ENCODE assay signal across 18 mouse cellular contexts in genomic region chr13:93829565-93830293, GRCm38 (mm10). TPM values are rescaled to one million over a fixed set of nuclear protein-coding genes. Genes with fewer than 3 reads are reported as not detected.
DNase-seq lines count a peak whose midpoint lies in the region; ATAC-seq and TF ChIP-seq lines count a peak whose summit lies in the region.
"Had no signal": no experiment of that assay in that cellular context is flagged by ENCODE, and none has a peak within 500 bp of the region (broad histone marks: within the 10 kb centered on the region; RNA-seq: fewer than 3 reads in every experiment).

No protein-coding gene starts in this region.

- no peaks in the 10 kb centered on the region for H3K79me2 ChIP-seq in CH12.LX (replicated peaks; ENCODE audit: control insufficient read depth, extremely low read depth, insufficient read depth, poor library complexity, severe bottlenecking)

- no peak for ATAC-seq in heart, postnatal 0 days (ENCODE audit: insufficient read depth, low read depth)
- ATAC-seq in liver, postnatal 0 days: no peak
- no peak for ATAC-seq in Patski
- ATAC-seq: forebrain, embryonic 15.5 days had no signal

- H3K9me3 ChIP-seq in heart, postnatal 0 days (replicated peaks; ENCODE audit: control insufficient read depth, low read length): no peaks in the 10 kb centered on the region
- no peaks in the 10 kb centered on the region for H3K9me3 ChIP-seq in liver, postnatal 0 days (ENCODE audit: low read length)
- peaks cover 3% of the 10 kb centered on the region for H3K9me3 ChIP-seq in CH12.LX (replicated peaks; ENCODE audit: low read length)
- H3K9me3 ChIP-seq: forebrain, embryonic 15.5 days; lung, embryonic 15.5 days; stomach, embryonic 15.5 days had no signal

- POLR2A ChIA-PET in Patski (lab: Charles Lee): no interaction called here

- CTCF ChIA-PET in Patski (lab: Charles Lee): interaction anchor here (1.3 to 1.4 kb wide), 2 partner anchors 9 to 21 kb away, joined by 4 to 5 read pairs; no protein-coding TSS in a partner anchor

- H3K27ac ChIP-seq in heart, postnatal 0 days (ENCODE audit: low read depth): no peak overlapping the region
- H3K27ac ChIP-seq in liver, postnatal 0 days (ENCODE audit: low read depth): no peak overlapping the region
- H3K27ac ChIP-seq in CH12.LX (ENCODE audit: insufficient read depth, low read depth): no peak overlapping the region
- H3K27ac ChIP-seq: forebrain, embryonic 15.5 days; hindbrain, embryonic 14.5 days; limb, embryonic 13.5 days; lung, embryonic 15.5 days; neural tube, embryonic 13.5 days; stomach, embryonic 15.5 days had no signal

- no peak overlapping the region for H3K4me3 ChIP-seq in heart, postnatal 0 days (ENCODE audit: low read depth, low read length)
- H3K4me3 ChIP-seq in liver, postnatal 0 days (ENCODE audit: low read depth, low read length): no peak overlapping the region
- H3K4me3 ChIP-seq in CH12.LX (replicated peaks in 1 of 3; ENCODE audit: low read depth in 2 of 3, low read length in 2 of 3, poor library complexity in 1 of 3): no peak overlapping the region
- H3K4me3 ChIP-seq: erythroblast, embryonic 14.5 days; forebrain, embryonic 15.5 days; limb, embryonic 13.5 days; lung, embryonic 15.5 days; neural tube, embryonic 13.5 days; stomach, embryonic 15.5 days had no signal

- TF ChIP-seq CTCF in heart, postnatal 0 days (IDR thresholded peaks at IDR 0.05; ENCODE audit: low read depth): peak; percentile 19; the same call in 1 of the 2 replicates
- TF ChIP-seq CTCF in liver, postnatal 0 days (IDR thresholded peaks at IDR 0.05; ENCODE audit: low read depth): peak; percentile 46
- TF ChIP-seq CTCF in CH12.LX (conservative IDR thresholded peaks at IDR 0.05 in 1 of 2, IDR thresholded peaks at IDR 0.05 in 1 of 2; ENCODE audit: low read depth in 2 of 2, low read length in 2 of 2) (peak; percentile 16 to 43; a peak in 2 of 4 replicates), Patski (IDR thresholded peaks at IDR 0.05) (peak; percentile 57)

- H3K36me3 ChIP-seq in heart, postnatal 0 days (replicated peaks; ENCODE audit: control insufficient read depth, insufficient read depth, low read length): no peaks in the 10 kb centered on the region
- H3K36me3 ChIP-seq in liver, postnatal 0 days (replicated peaks; ENCODE audit: insufficient read depth, low read length): no peaks in the 10 kb centered on the region
- no peaks in the 10 kb centered on the region for H3K36me3 ChIP-seq in CH12.LX (replicated peaks in 1 of 2; ENCODE audit: control insufficient read depth in 1 of 2, insufficient read depth in 1 of 2, low read length in 1 of 2)
- H3K36me3 ChIP-seq: forebrain, embryonic 15.5 days; lung, embryonic 15.5 days; neural tube, embryonic 13.5 days; stomach, embryonic 15.5 days had no signal

- dilution Hi-C loops in CH12.LX (cut with MboI; ENCODE audit: extremely low pct_ligation_motif_present, extremely low pct_unique_long_range_greater_than_20kb, low sequenced_read_pairs): no loop called here

- no peak for TF ChIP-seq POLR2A in CH12.LX (IDR thresholded peaks at IDR 0.05; ENCODE audit: low read depth, low read length)

- DNase-seq in heart, postnatal 0 days (ENCODE audit: low spot score): no peak
- no peak for DNase-seq in heart, postnatal 4 days
- DNase-seq in liver, postnatal 0 days: no peak
- no peak for DNase-seq in liver
- no peak for DNase-seq in CH12.LX (ENCODE audit: extremely low read depth)
- no peak for DNase-seq in Patski (ENCODE audit: low read depth, low spot score)
- DNase-seq in left cerebral cortex, postnatal 4 days: no peak
- DNase-seq in left cerebral cortex, adult 9 months (ENCODE audit: low spot score in 2 of 2): no peak
- DNase-seq: cerebellum, adult 2 months; kidney, adult 11 months; layer of hippocampus, postnatal 36 days had no signal

- intact Hi-C loops in left cerebral cortex, postnatal 4 days (cut with DNase I): no loop called here

- no peaks in the 10 kb centered on the region for H3K4me1 ChIP-seq in heart, postnatal 0 days (ENCODE audit: control insufficient read depth, insufficient read depth)
- H3K4me1 ChIP-seq in liver, postnatal 0 days (ENCODE audit: insufficient read depth): no peaks in the 10 kb centered on the region
- no peaks in the 10 kb centered on the region for H3K4me1 ChIP-seq in CH12.LX (ENCODE audit: control insufficient read depth in 1 of 2, insufficient read depth in 2 of 2)
- H3K4me1 ChIP-seq: forebrain, embryonic 15.5 days; limb, embryonic 13.5 days; neural tube, embryonic 13.5 days; stomach, embryonic 15.5 days had no signal

- H3K27me3 ChIP-seq in heart, postnatal 0 days (ENCODE audit: control insufficient read depth, insufficient read depth, low read length): no peaks in the 10 kb centered on the region
- no peaks in the 10 kb centered on the region for H3K27me3 ChIP-seq in liver, postnatal 0 days (ENCODE audit: insufficient read depth, low read length)
- no peaks in the 10 kb centered on the region for H3K27me3 ChIP-seq in CH12.LX (replicated peaks)
- H3K27me3 ChIP-seq in Patski: no peaks in the 10 kb centered on the region
- H3K27me3 ChIP-seq: forebrain, embryonic 15.5 days; limb, embryonic 13.5 days; lung, embryonic 15.5 days; neural tube, embryonic 13.5 days; stomach, embryonic 15.5 days had no signal

- WGBS in heart, postnatal 0 days: 55% methylated on average over 2 of the region's 2 CpGs
- 59% methylated on average over 2 of the region's 2 CpGs for WGBS in liver, postnatal 0 days (ENCODE audit: insufficient replicate concordance)

- H3K4me2 ChIP-seq in heart, postnatal 0 days (ENCODE audit: low read depth, low read length): no peak overlapping the region
- no peak overlapping the region for H3K4me2 ChIP-seq in liver, postnatal 0 days (ENCODE audit: low read depth, low read length)
- H3K4me2 ChIP-seq in CH12.LX (ENCODE audit: insufficient read depth, low read depth, poor library complexity, severe bottlenecking): no peak overlapping the region
- H3K4me2 ChIP-seq: forebrain, embryonic 15.5 days; hindbrain, embryonic 14.5 days; limb, embryonic 13.5 days; lung, embryonic 15.5 days; neural tube, embryonic 13.5 days; stomach, embryonic 15.5 days had no signal

- TF ChIP-seq EP300 in heart, postnatal 0 days (IDR thresholded peaks at IDR 0.05; ENCODE audit: low read depth): no peak
- TF ChIP-seq EP300 in liver, postnatal 0 days (IDR thresholded peaks at IDR 0.05; ENCODE audit: low read depth): no peak
- TF ChIP-seq EP300 in CH12.LX (IDR thresholded peaks at IDR 0.05; ENCODE audit: low read length): no peak

- in situ Hi-C loops in CH12.LX (cut with MboI; ENCODE audit: low pct_ligation_motif_present, low pct_unique_long_range_greater_than_20kb, low sequenced_read_pairs) (no loop called here), Patski (cut with MboI; ENCODE audit: low pct_unique_long_range_greater_than_20kb) (loop anchor here (10.0 kb wide), 1 partner anchor 165 kb away; no protein-coding TSS in a partner anchor)

- TF ChIP-seq RAD21 in CH12.LX (IDR thresholded peaks at IDR 0.05; ENCODE audit: low read depth, low read length): peak; percentile 18

- no peak overlapping the region for H3K9ac ChIP-seq in heart, postnatal 0 days (replicated peaks; ENCODE audit: low read depth, low read length)
- no peak overlapping the region for H3K9ac ChIP-seq in liver, postnatal 0 days (replicated peaks)
- no peak overlapping the region for H3K9ac ChIP-seq in CH12.LX (ENCODE audit: insufficient read depth, low read depth)
- H3K9ac ChIP-seq: forebrain, embryonic 15.5 days; hindbrain, embryonic 14.5 days; limb, embryonic 13.5 days; lung, embryonic 15.5 days; neural tube, embryonic 13.5 days; stomach, embryonic 15.5 days had no signal

TF ChIP-seq in CH12.LX, 34 proteins besides CTCF, POLR2A, EP300 and RAD21:
- TF ChIP-seq PAX5 (IDR thresholded peaks at IDR 0.05; ENCODE audit: low read length): no peak
- TF ChIP-seq SMC3 (IDR thresholded peaks at IDR 0.05; ENCODE audit: low read depth, low read length): peak; percentile 24; the same call in 1 of the 2 replicates
- TF ChIP-seq MAFK (IDR thresholded peaks at IDR 0.05; ENCODE audit: insufficient replicate concordance, low read length): no peak

RNA-seq across cellular contexts. Expression of gene Arsb, which starts 58.3 kb away (rescaled TPM):
- total RNA-seq in heart, postnatal 0 days (2014; rRNA removed; ENCODE audit: low replicate concordance): 5.0 and 6.2 TPM in 2 replicates
- polyA plus RNA-seq in heart, postnatal 0 days (2015; fragmentation: Nextera tagmentation; extraction: Ambion mirVana): 3.0 and 3.1 TPM in 2 replicates
- 10 to 100 TPM; 10.1 to 11.7 TPM for total RNA-seq in heart, postnatal 4 days (2021)
- polyA plus RNA-seq in liver, postnatal 0 days (2015; fragmentation: Nextera tagmentation; extraction: Ambion mirVana): 3.3 and 4.1 TPM in 2 replicates
- total RNA-seq in CH12.LX (2012; rRNA removed) (1.0 TPM in 2 replicates), CH12.LX (2014; rRNA removed) (1.5 and 2.0 TPM in 2 replicates)
- polyA plus RNA-seq in CH12.LX (2012; ENCODE audit: insufficient read length, low read depth) (7.8 and 9.8 TPM in 2 replicates), Patski (2021) (82.1 TPM)
- total RNA-seq in left cerebral cortex, postnatal 4 days (2021): 10 to 100 TPM; 31.7 to 34.8 TPM
